Mouse (Mus musculus) fibroblast of lung, adult 2 months (primary cell): ENCODE measurements around the gene Vrk2.

Source experiments
- DNase-seq: peaks from one replicate; pipeline ENCODE4 v3.0.0-alpha.2; 2011; ENCODE audit warnings: low read depth

Gene Vrk2

GRCm38 (mm10) chr11:26593061-26594059 lies at the start of gene Vrk2, which contains the start of gene Gm6899:
Gene Vrk2, minus strand, starts transcription at chr11:26593999.
Gene Gm6899, plus strand, starts transcription at chr11:26593241.
- DNase-seq: peak; percentile 74

- DNase-seq: no peak
These were observed 48.3 kb upstream of the Vrk2 start for GRCm38 (mm10) chr11:26642141-26642540.

GRCm38 (mm10) chr11:26640314-26640785 lies 46.6 kb upstream of the Vrk2 start:
- DNase-seq: no peak

GRCm38 (mm10) chr11:26636239-26636638 lies 42.4 kb upstream of the Vrk2 start:
- DNase-seq: no peak

- no peak for DNase-seq
These were observed 28.9 kb upstream of the Vrk2 start for GRCm38 (mm10) chr11:26622727-26623126.

GRCm38 (mm10) chr11:26618475-26619223 lies 24.9 kb upstream of the Vrk2 start:
- DNase-seq: no peak

GRCm38 (mm10) chr11:26608795-26609194 lies 15.0 kb upstream of the Vrk2 start:
- no peak for DNase-seq

GRCm38 (mm10) chr11:26604061-26604655 lies 10.4 kb upstream of the Vrk2 start:
- DNase-seq: no peak

GRCm38 (mm10) chr11:26601571-26602175 lies 7.9 kb upstream of the Vrk2 start:
- DNase-seq: no peak

- DNase-seq: no peak
These were observed 6.9 kb upstream of the Vrk2 start for GRCm38 (mm10) chr11:26600692-26601091.

- DNase-seq: no peak
These were observed 5.1 kb upstream of the Vrk2 start for GRCm38 (mm10) chr11:26598876-26599275.

- DNase-seq: no peak
These were observed 4.0 kb upstream of the Vrk2 start for GRCm38 (mm10) chr11:26597761-26598160.

GRCm38 (mm10) chr11:26597145-26597544 lies 3.3 kb upstream of the Vrk2 start:
- DNase-seq: no peak

- no peak for DNase-seq
These were observed 2.4 kb upstream of the Vrk2 start for GRCm38 (mm10) chr11:26596186-26596585.

GRCm38 (mm10) chr11:26594487-26594886 lies 688 bp upstream of the Vrk2 start:
- no peak for DNase-seq

GRCm38 (mm10) chr11:26592395-26593053 lies 1.3 kb downstream of the Vrk2 start:
- no peak for DNase-seq

GRCm38 (mm10) chr11:26587184-26587524 lies 6.6 kb downstream of the Vrk2 start:
- DNase-seq: no peak

GRCm38 (mm10) chr11:26586367-26587183 lies 7.2 kb downstream of the Vrk2 start:
- DNase-seq: no peak

- DNase-seq: no peak
These were observed 8.1 kb downstream of the Vrk2 start for GRCm38 (mm10) chr11:26585409-26586366.
